Mouse (Mus musculus) ZHBTc4 (cell line): ENCODE measurements around the gene Gng7.

Source experiments
- DNase-seq: peaks from one replicate; pipeline ENCODE4 v3.0.0-alpha.2; 2011; ENCODE audit warnings: low read depth, low spot score

Gng7 gene

GRCm38 (mm10) chr10:80946684-80947437 is 67.9 kb downstream of the Gng7 start:
- peak; percentile 87 for DNase-seq

- DNase-seq, result no peak
These were observed 70.5 kb downstream of the Gng7 start for GRCm38 (mm10) chr10:80944231-80944630.

- no peak for DNase-seq
These were observed 71.0 kb downstream of the Gng7 start for GRCm38 (mm10) chr10:80943701-80944100.

- DNase-seq, result no peak
These were observed 71.8 kb downstream of the Gng7 start for GRCm38 (mm10) chr10:80942919-80943318.

- DNase-seq, result no peak
These were observed 73.8 kb downstream of the Gng7 start for GRCm38 (mm10) chr10:80940988-80941347.

- peak; percentile 85 for DNase-seq
These were observed 74.3 kb downstream of the Gng7 start for GRCm38 (mm10) chr10:80940320-80940987.

GRCm38 (mm10) chr10:80939671-80940070 is 75.1 kb downstream of the Gng7 start:
- DNase-seq, result peak; percentile 96

- peak; percentile 59 for DNase-seq
These were observed 75.8 kb downstream of the Gng7 start for GRCm38 (mm10) chr10:80938831-80939550.

GRCm38 (mm10) chr10:80937646-80938045 is 77.1 kb downstream of the Gng7 start:
- DNase-seq, result no peak

GRCm38 (mm10) chr10:80936810-80937164 is 78.0 kb downstream of the Gng7 start:
- no peak for DNase-seq

- DNase-seq, result no peak
These were observed 78.5 kb downstream of the Gng7 start for GRCm38 (mm10) chr10:80936135-80936809.

GRCm38 (mm10) chr10:80935698-80936097 is 79.0 kb downstream of the Gng7 start:
- DNase-seq, result no peak

- no peak for DNase-seq
These were observed 79.5 kb downstream of the Gng7 start for GRCm38 (mm10) chr10:80935241-80935640.

GRCm38 (mm10) chr10:80934136-80934985 is 80.4 kb downstream of the Gng7 start:
- DNase-seq, result no peak

GRCm38 (mm10) chr10:80933421-80933979 is 81.2 kb downstream of the Gng7 start:
- peak; percentile 77 for DNase-seq

GRCm38 (mm10) chr10:80932700-80933420 is 81.9 kb downstream of the Gng7 start:
- DNase-seq, result no peak

GRCm38 (mm10) chr10:80932206-80932605 is 82.5 kb downstream of the Gng7 start:
- peak; percentile 79 for DNase-seq

GRCm38 (mm10) chr10:80931695-80932094 is 83.0 kb downstream of the Gng7 start:
- DNase-seq, result peak; percentile 86

- DNase-seq, result no peak
These were observed 83.5 kb downstream of the Gng7 start for GRCm38 (mm10) chr10:80931153-80931671.
